Mouse (Mus musculus) cerebellum, postnatal 14 days (tissue): ENCODE measurements at regions not wholly inside any gene's neighbourhood (a gene's known extent, or its start where the extent isn't known, plus 50 kb on each side); places are given as distances from the start of the nearest gene placed in this dataset.

Source experiments
- DNase-seq, 2 experiments: peaks; one replicate each; pipeline ENCODE4 v3.0.0; 2021; ENCODE audit warnings: mixed read lengths in 2 of 2

DNA sequence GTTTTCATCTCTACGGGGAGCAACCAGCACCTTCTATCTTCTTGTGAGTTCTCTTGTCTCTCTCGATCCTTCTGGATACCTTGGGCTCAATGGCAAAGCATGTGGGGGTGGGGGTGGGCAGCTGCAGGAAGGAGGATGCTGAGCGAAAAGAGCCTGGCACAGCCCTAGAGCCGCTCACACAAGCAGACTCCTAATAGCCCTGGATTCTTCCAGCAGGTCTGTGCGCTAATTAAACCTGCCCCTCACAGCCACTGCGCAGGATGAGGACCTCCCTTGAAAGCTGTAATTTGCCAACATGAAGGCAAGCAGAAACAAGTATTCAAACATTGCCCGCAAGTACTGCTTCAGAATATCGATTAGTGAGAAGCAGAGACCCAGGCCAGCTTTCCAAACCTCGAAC lies 53.1 kb upstream of the Kazn start:
- no peak for DNase-seq

DNA sequence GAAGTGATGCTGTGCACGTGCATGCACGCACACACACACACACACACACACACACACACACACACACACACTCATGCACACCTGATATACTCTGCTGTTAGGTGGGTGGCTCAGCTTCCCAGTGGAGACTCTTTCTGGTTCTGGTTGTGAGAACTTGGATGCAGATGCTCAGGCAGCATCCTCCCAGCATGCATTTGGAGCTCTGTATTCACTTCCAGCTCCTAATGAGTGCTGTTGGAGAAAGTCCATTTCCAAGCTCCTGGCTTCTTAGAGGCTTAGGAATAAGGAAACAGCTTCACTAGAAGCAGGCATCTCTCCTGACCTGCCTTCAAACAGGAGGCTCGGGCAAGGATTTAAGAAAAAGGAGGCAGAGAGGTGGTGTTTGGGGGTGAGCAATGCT lies 52.2 kb upstream of the Kazn start:
- no peak for DNase-seq
